Mouse (Mus musculus) embryonic fibroblast, embryonic 13.5 days (primary cell): ENCODE measurements around the gene Cntd1.

Source experiments
- CTCF ChIP-seq: IDR thresholded peaks from 2 replicates; pipeline ENCODE4 v1.5.1; 2011; ENCODE audit warnings: mild to moderate bottlenecking, control low read depth, low read length, moderate library complexity, borderline replicate concordance; ENCODE audit not compliant: insufficient read depth
- POLR2A ChIP-seq: IDR thresholded peaks from 2 replicates; pipeline ENCODE4 v1.6.1; 2011; ENCODE audit warnings: low read depth, mild to moderate bottlenecking, control low read depth, low read length, moderate library complexity

DNA sequence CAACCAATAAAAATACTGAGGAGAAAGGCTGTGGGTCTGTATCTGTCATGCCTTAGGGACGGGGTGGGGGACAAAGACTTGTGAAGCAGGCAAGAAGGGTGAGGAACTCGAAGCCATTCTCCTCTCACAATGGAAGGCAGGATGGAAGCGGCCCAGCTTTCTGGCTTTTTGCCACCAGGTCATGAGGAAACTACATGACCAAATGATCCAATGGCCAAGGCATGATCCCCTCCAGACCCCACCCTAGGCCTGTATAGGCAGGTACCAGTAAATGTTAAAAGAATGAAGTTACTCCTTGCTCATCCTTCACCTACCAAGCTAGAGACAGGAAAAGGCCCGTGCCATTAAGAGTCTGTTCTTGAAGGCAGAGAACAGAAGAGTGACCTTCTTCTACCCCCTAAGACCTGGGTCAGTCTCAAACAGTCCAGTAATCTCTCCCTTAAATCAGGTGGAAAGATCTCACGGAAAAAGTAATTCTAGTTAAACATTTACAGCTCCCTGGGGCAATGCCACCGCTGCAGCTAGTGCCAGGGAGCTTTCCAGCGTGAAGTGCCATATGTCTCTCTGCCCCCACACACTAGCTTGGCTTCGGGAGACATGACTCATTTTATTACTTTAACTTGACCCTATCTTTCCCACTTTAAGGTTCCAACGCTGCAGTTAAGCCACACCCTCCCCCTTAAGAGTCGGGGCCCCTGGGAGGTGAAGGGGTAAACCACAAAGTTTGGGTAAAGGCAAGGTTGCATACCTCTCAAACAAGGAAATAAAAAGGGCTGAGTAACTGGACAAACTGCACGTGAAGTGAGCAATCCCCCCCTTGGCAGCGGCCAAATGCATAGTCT lies 1.2 kb upstream of the Cntd1 start:
- TF ChIP-seq CTCF: no peak
- peak; percentile 29; the same call in 1 of the 2 replicates for TF ChIP-seq POLR2A
